Mouse (Mus musculus) hematopoietic stem cell, adult 5-6 weeks (primary cell): Measurements from ENCODE around the gene Mthfd1l. TPM values are rescaled to one million over a fixed set of nuclear protein-coding genes. Genes with fewer than 3 reads are reported as not detected.
"Not testable (repeated sequence)": the region's sequence is repeated elsewhere in the genome, so short reads cannot be mapped to it uniquely, and the experiment has no call there.

ENCODE experiments used
- ATAC-seq, 2 experiments: fragments of 125-278 bp in 1 of 2; replicated peaks in 1 of 2; 2 replicates each; pipeline ENCODE4 v1.8.0; 2016 to 2017; ENCODE audit warnings: inconsistent platforms in 2 of 2, mild to moderate bottlenecking in 2 of 2, moderate number of reproducible peaks in 2 of 2, low read depth in 1 of 2, moderate TSS enrichment in 1 of 2; ENCODE audit not compliant: low FRiP score in 2 of 2, poor library complexity in 2 of 2, severe bottlenecking in 2 of 2, insufficient read depth in 1 of 2, low TSS enrichment in 1 of 2
- total RNA-seq: library from RNA; stranded (forward); fragments of 172-1452, 232-1000 nt; gene quantifications from 2 replicates; pipeline ENCODE4 v1.2.3, GENCODE M21; 2017

The Mthfd1l gene
- total RNA-seq, 1 experiment from 2014 or later = 82.6 TPM

- no peak for ATAC-seq
Observed at GRCm38 (mm10) chr10:4198978-4199377, 226.1 kb downstream of the Mthfd1l start.

- ATAC-seq = no peak
Observed at GRCm38 (mm10) chr10:4199926-4200325, 227.0 kb downstream of the Mthfd1l start.

- ATAC-seq = no peak
Observed at GRCm38 (mm10) chr10:4200546-4201104, 227.7 kb downstream of the Mthfd1l start.

GRCm38 (mm10) chr10:4201141-4201540 is 228.2 kb downstream of the Mthfd1l start:
- no peak for ATAC-seq

- not testable (repeated sequence) for ATAC-seq
Observed at GRCm38 (mm10) chr10:4203651-4204050, 230.7 kb downstream of the Mthfd1l start.

- ATAC-seq = no peak
Observed at GRCm38 (mm10) chr10:4209040-4209439, 236.1 kb downstream of the Mthfd1l start.

- ATAC-seq = 0 out of 4 replicates have a peak, but pooled peaks of 1 of the 2 experiments have one; percentile 29
Observed at GRCm38 (mm10) chr10:4210313-4211066, 237.6 kb downstream of the Mthfd1l start.

- no peak for ATAC-seq
Observed at GRCm38 (mm10) chr10:4211067-4211447, 238.1 kb downstream of the Mthfd1l start.

Other genes with a start within 250 kb of the Mthfd1l start
- gene Plekhg1, start 232.8 kb upstream of the Mthfd1l start, total RNA-seq = 0.55 and 2.1 TPM in 2 replicates